Mouse (Mus musculus) intestine, embryonic 16.5 days (tissue): Measurements from ENCODE around the gene Olfr330. TPM values are rescaled to one million over a fixed set of nuclear protein-coding genes. Genes with fewer than 3 reads are reported as not detected.

Source experiments
- ATAC-seq: fragments of 200-750 bp; cut with Nextera tagmentation; 2 replicates; pipeline ENCODE4 v1.8.0; 2017; ENCODE audit warnings: moderate TSS enrichment, moderate library complexity
- H3K27ac ChIP-seq: fragments of 300-500 bp; sonication (generic); 2 replicates; pipeline ENCODE4 v1.5.1; 2014; ENCODE audit warnings: mild to moderate bottlenecking, low read length
- H3K27me3 ChIP-seq: fragments of 300-500 bp; sonication (generic); replicated peaks from 2 replicates; pipeline ENCODE4 v1.6.1; 2014; ENCODE audit warnings: low read length, control low read depth, mixed read lengths; ENCODE audit not compliant: control insufficient read depth, insufficient read depth
- H3K36me3 ChIP-seq: fragments of 300-500 bp; sonication (generic); 2 replicates; pipeline ENCODE4 v1.6.1; 2014; ENCODE audit warnings: low read length, control low read depth; ENCODE audit not compliant: control insufficient read depth, insufficient read depth
- H3K4me1 ChIP-seq: fragments of 300-500 bp; sonication (generic); 2 replicates; pipeline ENCODE4 v1.6.1; 2014; ENCODE audit warnings: low read length, control low read depth, mixed read lengths; ENCODE audit not compliant: control insufficient read depth, insufficient read depth
- H3K4me2 ChIP-seq: fragments of 300-500 bp; sonication (generic); 2 replicates; pipeline ENCODE4 v1.6.1; 2014; ENCODE audit warnings: low read depth, low read length, control low read depth
- H3K4me3 ChIP-seq: fragments of 300-500 bp; sonication (generic); 2 replicates; pipeline ENCODE4 v1.5.1; 2014; ENCODE audit warnings: mild to moderate bottlenecking, low read length
- H3K9ac ChIP-seq: fragments of 300-500 bp; sonication (generic); 2 replicates; pipeline ENCODE4 v1.6.1; 2014; ENCODE audit warnings: low read depth, low read length
- H3K9me3 ChIP-seq: fragments of 300-500 bp; sonication (generic); 2 replicates; pipeline ENCODE4 v1.6.1; 2016; ENCODE audit warnings: low read length, control low read depth; ENCODE audit not compliant: control insufficient read depth
- WGBS: fragments of 180-500 bp; shearing (Covaris S2); extraction: QIAGEN DNeasy Blood & Tissue Kit; methylation state at CpG from one replicate; pipeline ENCODE4 v1.1.7; 2014; 5-methylcytosine and 5-hydroxymethylcytosine counted together
- polyA plus RNA-seq: library from polyadenylated mRNA; unstranded; fragments of >200 nt; fragmentation: Nextera tagmentation; extraction: Ambion mirVana; gene quantifications from 2 replicates; pipeline ENCODE4 v1.2.1, GENCODE M21; 2015

Gene Olfr330
- polyA plus RNA-seq, 1 experiment from 2014 or later = not detected

DNA sequence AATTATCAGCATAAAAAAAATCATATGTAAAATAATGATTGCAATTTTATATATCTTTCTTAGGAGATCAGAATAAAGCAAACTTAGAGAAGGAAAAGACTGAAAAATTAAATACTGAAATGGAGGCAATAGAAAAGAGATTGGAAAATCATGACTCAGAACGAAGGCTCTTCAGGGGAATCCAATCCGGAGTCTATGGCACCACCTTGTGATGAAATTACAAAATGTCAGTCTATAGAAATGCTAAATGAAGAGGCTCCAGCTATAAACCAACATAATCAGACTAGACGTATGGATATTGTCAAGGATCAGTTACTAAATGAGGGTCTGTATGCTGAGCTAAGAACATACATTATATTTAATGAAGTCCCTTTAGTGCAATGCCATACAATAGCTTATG is 35.3 kb downstream of the Olfr330 start:
- H3K9me3 ChIP-seq = no peaks in the 10 kb centered on the region
- 37% methylated on average over 3 of the region's 3 CpGs for WGBS
- no peak for ATAC-seq
- no peaks in the 10 kb centered on the region for H3K36me3 ChIP-seq
- no peaks in the 10 kb centered on the region for H3K4me1 ChIP-seq
- no peak overlapping the region for H3K4me2 ChIP-seq
- no peak overlapping the region for H3K9ac ChIP-seq
- H3K27me3 ChIP-seq = 0 out of 2 replicates have a peak, but pooled peaks cover 3% of the 10 kb centered on the region
- no peak overlapping the region for H3K4me3 ChIP-seq
- H3K27ac ChIP-seq = no peak overlapping the region

DNA sequence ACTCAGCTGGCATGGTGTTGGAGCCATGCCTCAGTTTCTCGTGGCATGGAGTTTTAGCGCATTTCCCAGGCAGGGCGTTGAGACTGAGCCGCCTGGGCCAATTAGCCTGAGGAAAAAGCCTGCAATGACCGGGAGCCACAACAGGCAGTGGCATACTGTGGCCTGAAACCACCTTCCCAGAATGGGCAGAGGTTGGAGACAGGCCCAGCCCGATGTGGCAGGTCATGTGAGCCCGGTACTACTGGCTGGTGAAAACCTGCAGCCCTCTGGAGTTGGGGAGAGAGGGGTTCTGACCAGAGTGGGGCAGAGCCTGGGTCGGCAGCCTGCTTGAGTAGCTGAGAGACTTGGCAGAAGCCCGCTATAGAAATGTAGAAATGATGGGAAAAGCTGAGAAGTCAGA is 35.9 kb downstream of the Olfr330 start:
- H3K27me3 ChIP-seq = 0 out of 2 replicates have a peak, but pooled peaks cover 3% of the 10 kb centered on the region
- ATAC-seq = no peak
- H3K9ac ChIP-seq = no peak overlapping the region
- no peaks in the 10 kb centered on the region for H3K36me3 ChIP-seq
- no peaks in the 10 kb centered on the region for H3K4me1 ChIP-seq
- no peak overlapping the region for H3K4me2 ChIP-seq
- no peak overlapping the region for H3K27ac ChIP-seq
- H3K9me3 ChIP-seq = no peaks in the 10 kb centered on the region
- H3K4me3 ChIP-seq = no peak overlapping the region
- WGBS = 85% methylated on average over 9 of the region's 9 CpGs

DNA sequence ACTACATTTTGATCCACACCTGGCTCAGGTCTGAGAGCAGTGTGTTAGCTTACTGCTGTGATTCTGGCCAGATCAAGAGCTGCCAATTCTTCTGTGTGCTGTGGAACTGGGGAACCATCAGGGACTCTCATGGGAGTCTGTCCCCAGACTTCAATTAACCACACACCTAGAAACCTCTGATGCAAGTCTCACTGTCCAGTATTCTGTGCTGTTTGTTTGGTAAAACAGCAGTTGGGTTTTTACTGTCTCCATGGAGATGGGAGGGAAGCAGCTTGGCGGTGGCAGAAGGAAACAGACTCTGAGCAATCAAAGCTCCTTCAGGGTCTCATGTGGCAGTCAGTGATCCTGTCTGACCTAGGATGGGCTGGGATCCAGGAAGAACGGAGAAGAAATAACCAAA is 42.2 kb downstream of the Olfr330 start, which contains the start of gene Olfr332:
Gene Olfr332 (minus strand): TSS at position 101 of the 400 bp plus-strand sequence.
- H3K4me3 ChIP-seq = no peak within 1 kb of the TSS
- no peak within 1 kb of the TSS for H3K9ac ChIP-seq
- WGBS = 72% methylated on average over 2 of the region's 2 CpGs
- no peaks in the 10 kb centered on the region for H3K9me3 ChIP-seq
- H3K27ac ChIP-seq = no peak within 1 kb of the TSS
- H3K27me3 ChIP-seq = no peaks in the 10 kb centered on the region; the same call in 1 of the 2 replicates
- no peaks in the 10 kb centered on the region for H3K4me1 ChIP-seq
- H3K4me2 ChIP-seq = no peak within 1 kb of the TSS
- H3K36me3 ChIP-seq = no peaks in the 10 kb centered on the region
- ATAC-seq = no peak

Other genes starting within 250 kb of the Olfr330 start
- 20.7 and 22.0 TPM in 2 replicates for gene Zfp692, start 227.8 kb downstream of the Olfr330 start, polyA plus RNA-seq
- 35.4 and 35.5 TPM in 2 replicates for gene Zfp672, start 204.5 kb downstream of the Olfr330 start, polyA plus RNA-seq
- gene Sh3bp5l, start 204.1 kb downstream of the Olfr330 start, polyA plus RNA-seq = 28.3 TPM in 2 replicates
- 1,405 and 1,451 TPM in 2 replicates for gene Lypd8, start 155.8 kb downstream of the Olfr330 start, polyA plus RNA-seq
- gene 1810065E05Rik, start 113.7 kb downstream of the Olfr330 start, polyA plus RNA-seq = 0.15 and 0.20 TPM in 2 replicates
- gene Gm12253, start 102.3 kb downstream of the Olfr330 start, polyA plus RNA-seq = not detected in 2 replicates
- gene Lypd9, start 81.9 kb downstream of the Olfr330 start, polyA plus RNA-seq = not detected in 2 replicates
- gene Olfr30, start 72.6 kb downstream of the Olfr330 start, polyA plus RNA-seq = not detected in 2 replicates
- not detected in 2 replicates for gene Olfr332, start 42.3 kb downstream of the Olfr330 start, polyA plus RNA-seq
- gene Olfr331, start 32.3 kb downstream of the Olfr330 start, polyA plus RNA-seq = not detected in 2 replicates
- gene Olfr329-ps, start 11.6 kb upstream of the Olfr330 start, polyA plus RNA-seq = not detected in 2 replicates
- gene Olfr328, start 20.8 kb upstream of the Olfr330 start, polyA plus RNA-seq = 0.06 TPM in 1 of 2 replicates, not detected in the other
- gene Olfr224, start 35.7 kb upstream of the Olfr330 start, polyA plus RNA-seq = not detected in 2 replicates
- gene Olfr325, start 42.9 kb upstream of the Olfr330 start, polyA plus RNA-seq = not detected in 2 replicates
- gene Olfr324, start 60.3 kb upstream of the Olfr330 start, polyA plus RNA-seq = not detected in 2 replicates
- gene 2210407C18Rik, start 81.2 kb upstream of the Olfr330 start, polyA plus RNA-seq = 0.51 TPM in 1 of 2 replicates, not detected in the other
- not detected in 2 replicates for gene Olfr323, start 95.7 kb upstream of the Olfr330 start, polyA plus RNA-seq
- gene Trim58, start 105.6 kb upstream of the Olfr330 start, polyA plus RNA-seq = 0.12 and 0.27 TPM in 2 replicates
- gene Olfr322, start 123.9 kb upstream of the Olfr330 start, polyA plus RNA-seq = not detected in 2 replicates
- not detected in 2 replicates for gene Olfr320, start 146.3 kb upstream of the Olfr330 start, polyA plus RNA-seq
- gene Olfr319, start 164.3 kb upstream of the Olfr330 start, polyA plus RNA-seq = not detected in 2 replicates
- gene Olfr318, start 189.2 kb upstream of the Olfr330 start, polyA plus RNA-seq = not detected in 2 replicates
- not detected in 2 replicates for gene Olfr317, start 204.4 kb upstream of the Olfr330 start, polyA plus RNA-seq
- not detected in 2 replicates for gene Olfr316, start 217.9 kb upstream of the Olfr330 start, polyA plus RNA-seq
- not detected in 2 replicates for gene Olfr315, start 238.4 kb upstream of the Olfr330 start, polyA plus RNA-seq
- not detected in 2 replicates for gene Olfr314, start 248.1 kb upstream of the Olfr330 start, polyA plus RNA-seq